Mouse (Mus musculus): Measurements from ENCODE around the gene Wfdc9. TPM values are rescaled to one million over a fixed set of nuclear protein-coding genes. Genes with fewer than 3 reads are reported as not detected.

Gene Wfdc9
- polyA plus RNA-seq (2012; ENCODE audit: insufficient read depth, insufficient read length, missing spikeins) = not detected in 2 replicates

DNA sequence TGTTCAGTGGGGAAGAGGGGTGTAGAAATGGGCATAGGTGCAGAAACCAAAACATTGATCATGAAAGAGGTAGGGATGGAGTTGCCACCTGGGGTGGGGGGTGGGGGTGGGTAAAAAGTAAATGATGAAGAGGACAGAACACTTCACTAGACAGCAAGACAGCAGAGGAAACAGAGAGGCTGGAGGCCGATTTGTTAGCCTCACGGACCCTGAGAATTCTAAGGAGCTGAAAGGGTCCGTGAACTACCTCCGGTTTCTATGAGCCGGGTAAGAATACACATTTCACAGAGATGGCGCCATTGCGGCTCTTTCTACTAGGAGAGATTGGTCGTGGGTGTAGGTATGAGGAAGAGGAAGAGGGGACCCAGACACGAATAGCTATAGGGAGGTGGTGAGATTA, at the start of gene Wfdc9:
Gene Wfdc9 (minus strand): TSS at position 101 of the 400 bp plus-strand sequence.
- H3K4me1 ChIP-seq (ENCODE audit: control insufficient read depth, insufficient read depth, low read length) = peaks cover 3% of the 10 kb centered on the region; the same call in 1 of the 2 replicates
- H3K4me3 ChIP-seq (ENCODE audit: insufficient read depth, low read length) = no peak within 1 kb of the TSS
- H3K27ac ChIP-seq (ENCODE audit: insufficient read depth, low read depth, low read length) = no peak within 1 kb of the TSS
- TF ChIP-seq CTCF (IDR thresholded peaks at IDR 0.05; ENCODE audit: low read depth, low read length) = no peak
- no peak for TF ChIP-seq POLR2A (IDR thresholded peaks at IDR 0.05; ENCODE audit: borderline replicate concordance, low read depth, low read length)

DNA sequence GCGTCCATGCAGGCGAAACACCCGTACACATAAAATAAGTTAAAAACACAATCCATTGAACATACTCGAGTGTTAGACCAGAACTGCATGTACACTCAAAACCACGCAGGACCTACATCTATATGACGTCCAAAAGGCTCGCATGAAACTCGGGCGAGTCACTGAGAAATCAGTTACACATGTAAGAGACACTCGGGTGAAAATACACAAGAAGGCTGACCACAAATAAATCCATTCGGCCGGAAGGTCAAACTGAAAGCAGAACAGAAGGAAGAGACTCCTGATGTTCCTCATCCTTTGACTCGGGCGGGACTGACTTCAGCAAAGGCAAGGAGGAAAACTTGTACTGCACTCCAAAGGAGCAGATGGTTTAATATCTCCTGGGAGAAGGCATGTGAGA, 49.6 kb upstream of the Wfdc9 start:
- Histone ChIP-seq H3K4me3 (ENCODE audit: insufficient read depth, low read length) (no peak overlapping the region), H3K27ac (ENCODE audit: insufficient read depth, low read depth, low read length) (no peak overlapping the region), H3K4me1 (ENCODE audit: control insufficient read depth, insufficient read depth, low read length) (no peaks in the 10 kb centered on the region)
- TF ChIP-seq POLR2A (IDR thresholded peaks at IDR 0.05; ENCODE audit: borderline replicate concordance, low read depth, low read length) = no peak
- no peak for TF ChIP-seq CTCF (IDR thresholded peaks at IDR 0.05; ENCODE audit: low read depth, low read length)

GRCm38 (mm10) chr2:164705328-164705727, 48.9 kb upstream of the Wfdc9 start:
- Histone ChIP-seq H3K27ac (ENCODE audit: insufficient read depth, low read depth, low read length) (no peak overlapping the region), H3K4me3 (ENCODE audit: insufficient read depth, low read length) (no peak overlapping the region), H3K4me1 (ENCODE audit: control insufficient read depth, insufficient read depth, low read length) (no peaks in the 10 kb centered on the region)
- TF ChIP-seq POLR2A (IDR thresholded peaks at IDR 0.05; ENCODE audit: borderline replicate concordance, low read depth, low read length) (no peak), CTCF (IDR thresholded peaks at IDR 0.05; ENCODE audit: low read depth, low read length) (no peak)

DNA sequence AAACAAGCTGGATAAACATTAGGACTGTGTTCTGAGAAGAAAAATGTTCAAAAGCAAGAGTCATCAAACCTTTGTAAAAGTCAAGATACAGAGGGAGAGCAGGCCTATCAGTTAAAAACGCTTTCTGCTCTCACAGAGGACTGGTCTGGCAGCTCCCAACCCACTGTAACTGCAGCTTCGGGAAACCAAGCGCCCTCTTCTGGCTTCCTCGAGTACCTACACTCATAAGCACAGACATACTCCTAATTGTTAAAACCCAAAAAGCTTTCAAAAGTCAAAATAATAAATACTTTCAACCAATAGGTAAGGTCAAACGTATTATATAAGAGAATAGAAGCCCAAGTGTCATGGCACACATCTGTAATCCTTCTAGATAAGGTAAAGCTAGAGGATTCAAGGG, 47.9 kb upstream of the Wfdc9 start:
- Histone ChIP-seq H3K4me3 (ENCODE audit: insufficient read depth, low read length) (no peak overlapping the region), H3K4me1 (ENCODE audit: control insufficient read depth, insufficient read depth, low read length) (no peaks in the 10 kb centered on the region), H3K27ac (ENCODE audit: insufficient read depth, low read depth, low read length) (no peak overlapping the region)
- no peak for TF ChIP-seq POLR2A (IDR thresholded peaks at IDR 0.05; ENCODE audit: borderline replicate concordance, low read depth, low read length)
- no peak for TF ChIP-seq CTCF (IDR thresholded peaks at IDR 0.05; ENCODE audit: low read depth, low read length)

DNA sequence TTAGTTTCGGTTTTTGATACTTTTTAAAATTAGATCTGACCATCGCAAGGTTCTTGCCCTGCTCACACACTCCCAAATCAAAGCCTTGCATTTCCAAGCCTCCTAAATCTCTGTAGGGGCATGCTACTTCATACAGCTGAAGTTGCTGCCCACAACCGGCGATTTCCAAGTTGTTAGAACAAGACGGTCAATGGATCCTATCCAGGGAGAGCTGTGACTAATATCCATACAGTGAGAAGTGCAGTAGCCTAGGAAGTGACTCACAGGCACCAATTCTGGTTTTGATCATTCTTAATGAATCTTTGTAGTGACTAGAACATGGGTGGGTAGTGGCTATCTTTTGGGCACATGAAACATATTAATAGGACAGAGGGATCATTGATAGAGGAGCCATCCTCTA, 45.4 kb upstream of the Wfdc9 start:
- TF ChIP-seq CTCF (IDR thresholded peaks at IDR 0.05; ENCODE audit: low read depth, low read length) (no peak), POLR2A (IDR thresholded peaks at IDR 0.05; ENCODE audit: borderline replicate concordance, low read depth, low read length) (no peak)
- Histone ChIP-seq H3K4me3 (ENCODE audit: insufficient read depth, low read length) (no peak overlapping the region), H3K27ac (ENCODE audit: insufficient read depth, low read depth, low read length) (no peak overlapping the region)

DNA sequence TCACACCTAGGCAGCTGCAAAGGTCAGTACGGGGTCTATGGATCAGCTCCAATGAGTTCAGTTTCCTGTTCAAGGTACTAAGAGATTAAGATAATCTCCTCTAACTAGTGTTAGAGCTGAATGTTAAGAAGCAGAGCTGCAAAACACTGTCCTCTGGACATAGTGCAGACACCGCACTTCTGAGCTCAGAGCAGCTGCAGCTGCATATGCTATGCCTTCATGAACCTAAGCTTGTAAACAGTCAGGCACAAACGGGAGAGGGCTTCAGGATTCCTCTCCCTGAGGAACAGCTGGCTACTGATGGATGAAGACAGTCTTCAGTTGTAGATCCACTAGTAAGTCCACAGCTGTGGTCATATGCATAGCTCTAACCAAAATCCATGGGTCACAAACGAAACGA, 44.6 kb upstream of the Wfdc9 start:
- Histone ChIP-seq H3K4me1 (ENCODE audit: control insufficient read depth, insufficient read depth, low read length) (no peaks in the 10 kb centered on the region), H3K4me3 (ENCODE audit: insufficient read depth, low read length) (no peak overlapping the region), H3K27ac (ENCODE audit: insufficient read depth, low read depth, low read length) (no peak overlapping the region)
- TF ChIP-seq POLR2A (IDR thresholded peaks at IDR 0.05; ENCODE audit: borderline replicate concordance, low read depth, low read length) = no peak
- TF ChIP-seq CTCF (IDR thresholded peaks at IDR 0.05; ENCODE audit: low read depth, low read length) = no peak

More for the DNA sequence above, 45.4 kb upstream of the Wfdc9 start:
- H3K4me1 ChIP-seq (ENCODE audit: control insufficient read depth, insufficient read depth, low read length) = no peaks in the 10 kb centered on the region

DNA sequence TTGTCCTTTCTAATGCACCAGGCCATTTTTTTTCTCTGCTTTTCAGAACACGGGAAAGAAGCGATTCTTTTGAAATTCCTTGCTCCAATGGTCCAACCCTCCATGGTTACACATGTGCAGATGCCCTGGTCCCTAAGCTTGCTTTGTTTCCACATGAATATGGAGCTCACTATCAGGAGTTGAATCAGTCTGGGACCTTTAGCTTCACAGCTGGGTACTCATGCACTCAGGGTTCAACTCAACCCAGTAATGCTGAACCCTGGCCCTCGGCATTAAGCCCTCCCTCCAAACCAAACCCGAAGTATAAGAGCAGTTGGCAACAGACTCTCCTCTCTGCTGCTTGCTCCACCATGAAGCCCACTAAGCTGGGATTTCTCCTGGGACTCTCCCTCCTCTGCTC, 41.8 kb upstream of the Wfdc9 start, which contains the start of gene Spint4:
Gene Spint4 (plus strand): TSS at position 301 of the 400 bp plus-strand sequence.
- H3K27ac ChIP-seq (ENCODE audit: insufficient read depth, low read depth, low read length) = no peak within 1 kb of the TSS
- H3K4me3 ChIP-seq (ENCODE audit: insufficient read depth, low read length) = no peak within 1 kb of the TSS
- TF ChIP-seq CTCF (IDR thresholded peaks at IDR 0.05; ENCODE audit: low read depth, low read length) = no peak
- no peak for TF ChIP-seq POLR2A (IDR thresholded peaks at IDR 0.05; ENCODE audit: borderline replicate concordance, low read depth, low read length)
- no peaks in the 10 kb centered on the region for H3K4me1 ChIP-seq (ENCODE audit: control insufficient read depth, insufficient read depth, low read length)

DNA sequence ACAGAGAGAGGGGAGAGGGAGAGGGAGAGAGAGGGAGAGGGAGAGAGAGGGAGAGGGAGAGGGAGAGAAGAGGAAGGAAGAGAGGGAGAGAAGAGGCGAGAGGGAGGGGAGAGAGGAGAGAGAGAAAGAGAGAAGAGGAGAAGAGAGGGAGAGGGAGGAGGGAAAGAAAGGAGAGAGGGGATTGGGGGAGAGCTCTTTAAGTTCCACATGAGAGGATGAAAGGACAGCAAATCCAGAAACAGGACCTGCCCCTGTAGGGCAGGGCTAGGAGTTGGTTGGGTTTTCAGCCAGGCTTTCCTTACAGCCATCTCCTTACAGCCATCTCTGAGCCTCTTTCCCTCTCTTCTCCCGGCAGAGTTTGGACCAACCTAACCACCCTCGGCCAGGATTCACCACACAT, 28.4 kb upstream of the Wfdc9 start, which contains the start of gene Wfdc13:
Gene Wfdc13 (plus strand): TSS at position 301 of the 400 bp plus-strand sequence.
- Histone ChIP-seq H3K4me3 (ENCODE audit: insufficient read depth, low read length) (no peak within 1 kb of the TSS), H3K4me1 (ENCODE audit: control insufficient read depth, insufficient read depth, low read length) (peaks cover 16% of the 10 kb centered on the region), H3K27ac (ENCODE audit: insufficient read depth, low read depth, low read length) (no peak within 1 kb of the TSS)
- TF ChIP-seq POLR2A (IDR thresholded peaks at IDR 0.05; ENCODE audit: borderline replicate concordance, low read depth, low read length) (no peak), CTCF (IDR thresholded peaks at IDR 0.05; ENCODE audit: low read depth, low read length) (no peak)

- Histone ChIP-seq H3K4me1 (ENCODE audit: control insufficient read depth, insufficient read depth, low read length) (peaks cover 26% of the 10 kb centered on the region), H3K27ac (ENCODE audit: insufficient read depth, low read depth, low read length) (peak overlapping the region; percentile 25), H3K4me3 (ENCODE audit: insufficient read depth, low read length) (no peak overlapping the region)
- no peak for TF ChIP-seq CTCF (IDR thresholded peaks at IDR 0.05; ENCODE audit: low read depth, low read length)
- TF ChIP-seq POLR2A (IDR thresholded peaks at IDR 0.05; ENCODE audit: borderline replicate concordance, low read depth, low read length) = no peak
These were observed 23.5 kb upstream of the Wfdc9 start for GRCm38 (mm10) chr2:164679906-164680305.

DNA sequence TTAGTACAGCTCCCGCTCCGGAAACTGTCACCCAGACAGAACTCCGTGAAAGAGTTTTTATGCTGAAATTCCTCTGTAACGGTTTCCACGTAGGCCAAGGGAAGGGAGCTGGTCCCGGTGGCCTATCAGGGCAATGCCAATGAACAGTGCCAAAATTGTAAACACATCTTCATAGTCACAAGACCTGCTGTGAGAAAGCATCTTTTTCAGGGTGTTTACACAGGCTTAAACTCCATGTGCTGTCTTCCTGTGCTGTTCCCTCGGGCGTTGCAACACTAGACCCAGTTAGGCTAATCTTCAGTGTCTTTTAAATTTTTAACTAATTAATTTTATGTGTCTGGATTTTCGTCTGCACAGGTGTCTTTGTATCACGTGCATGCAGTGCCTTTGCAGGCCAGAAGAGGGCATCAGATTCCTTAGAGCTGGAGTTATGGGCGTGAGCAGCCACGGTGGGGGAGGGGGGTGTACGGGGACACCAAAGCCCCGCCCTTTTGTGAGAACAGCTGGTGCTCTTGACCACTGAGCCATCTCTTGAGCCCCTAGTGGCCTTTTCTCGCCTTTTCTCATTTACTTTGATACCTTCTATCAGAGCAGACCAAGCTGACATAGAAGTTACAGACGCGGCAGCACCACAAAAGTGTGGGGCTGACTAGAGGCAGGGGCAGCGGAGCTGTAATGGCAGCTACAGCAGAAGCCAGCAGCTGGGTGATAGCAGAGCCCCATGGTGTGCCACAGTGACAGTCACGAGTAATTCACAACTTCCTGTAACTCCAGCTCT, 22.7 kb upstream of the Wfdc9 start:
- TF ChIP-seq CTCF (IDR thresholded peaks at IDR 0.05; ENCODE audit: low read depth, low read length) (peak; percentile 59; the same call in 1 of the 2 replicates), POLR2A (IDR thresholded peaks at IDR 0.05; ENCODE audit: borderline replicate concordance, low read depth, low read length) (no peak)
- Histone ChIP-seq H3K27ac (ENCODE audit: insufficient read depth, low read depth, low read length) (peak overlapping the region; percentile 74), H3K4me1 (ENCODE audit: control insufficient read depth, insufficient read depth, low read length) (peaks cover 26% of the 10 kb centered on the region), H3K4me3 (ENCODE audit: insufficient read depth, low read length) (no peak overlapping the region)

All from bone marrow macrophage, adult 2 months (primary cell).